Mouse (Mus musculus): ENCODE data around the gene Mylip. TPM values are rescaled to one million over a fixed set of nuclear protein-coding genes. Genes with fewer than 3 reads are reported as not detected.
A peak's percentile ranks its signal among the peaks of the same experiment; 100 is the strongest.

Mylip gene
- 10 to 100 TPM; 20.6 to 22.0 TPM for total RNA-seq (2021)
- long read RNA-seq, experiment 1, transcript Mylip-201 (7 exons, 3,065 nt) = major isoform, 7 of 11 reads
- long read RNA-seq, experiment 1, partial matches to known transcripts = 3 of 11 reads
- long read RNA-seq, experiment 1, other reads (novel, unspliced or antisense) = 1 of 11 reads
- long read RNA-seq, experiment 2, transcript Mylip-201 (7 exons, 3,065 nt) = major isoform, 5 of 6 reads
- long read RNA-seq, experiment 2, partial matches to known transcripts = 0 of 6 reads
- long read RNA-seq, experiment 2, other reads (novel, unspliced or antisense) = 1 of 6 reads

DNA sequence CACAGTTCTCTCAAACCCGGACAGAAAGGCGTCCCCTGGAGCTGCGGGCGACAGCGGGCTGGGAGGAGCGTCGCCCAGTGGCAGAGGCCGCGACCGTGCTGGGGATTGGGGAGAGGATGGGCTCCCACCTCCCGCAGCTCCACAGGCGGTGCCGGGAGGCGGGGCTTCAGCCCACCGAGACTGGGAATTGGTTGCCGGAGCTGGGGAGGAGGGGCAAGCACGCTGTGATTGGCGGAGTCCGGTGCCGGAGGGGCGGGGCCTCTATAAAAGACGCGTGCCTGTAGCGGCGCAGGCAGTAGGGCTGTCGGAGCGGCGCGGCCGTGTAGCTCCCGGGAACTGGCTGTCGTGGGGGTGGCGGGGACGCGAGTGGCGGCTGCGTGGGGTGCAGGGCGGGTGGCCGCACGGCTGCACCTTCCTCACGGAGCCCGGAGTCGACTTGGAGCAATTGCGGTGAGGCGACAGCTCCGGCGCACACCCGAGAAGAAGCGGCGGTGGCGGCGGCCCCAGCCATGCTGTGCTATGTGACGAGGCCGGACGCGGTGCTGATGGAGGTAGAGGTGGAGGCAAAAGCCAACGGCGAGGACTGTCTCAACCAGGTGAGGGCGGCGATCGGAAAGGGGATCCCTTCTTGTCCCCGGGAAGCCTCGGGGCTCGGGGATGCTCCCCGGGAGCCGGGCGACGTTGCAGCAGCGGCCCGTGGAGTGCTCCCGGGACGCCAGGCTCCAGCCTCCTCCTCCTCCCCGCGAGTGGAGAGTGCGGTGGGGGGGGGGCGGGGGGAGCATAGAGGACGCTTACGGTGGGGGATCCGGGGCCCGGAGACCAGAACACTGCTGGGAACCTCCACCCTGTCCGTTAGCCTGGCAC, at the start of gene Mylip:
Gene Mylip (plus strand): TSS at position 295 of the 864 bp plus-strand sequence.
- peak; percentile 99 for DNase-seq

DNA sequence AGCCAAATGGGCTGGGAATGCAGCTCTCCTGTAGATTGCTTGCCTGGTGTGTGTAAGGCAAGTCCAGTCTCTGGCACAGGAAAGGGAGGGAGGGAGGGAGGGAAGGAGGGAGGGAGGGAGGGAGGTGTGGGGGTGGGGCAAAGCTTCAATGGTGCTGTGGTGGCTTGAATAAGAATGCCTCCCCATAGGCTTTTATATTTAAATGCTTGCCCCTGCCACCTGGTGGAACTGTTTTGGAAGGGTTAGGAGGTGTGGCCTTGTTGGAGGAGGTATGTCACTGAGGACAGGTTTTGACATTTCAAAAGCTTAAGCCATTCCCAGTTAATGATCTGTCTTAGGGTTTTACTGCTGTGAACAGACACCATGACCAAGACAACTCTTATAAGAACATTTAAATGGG, 47.6 kb upstream of the Mylip start:
- no peak for DNase-seq

DNA sequence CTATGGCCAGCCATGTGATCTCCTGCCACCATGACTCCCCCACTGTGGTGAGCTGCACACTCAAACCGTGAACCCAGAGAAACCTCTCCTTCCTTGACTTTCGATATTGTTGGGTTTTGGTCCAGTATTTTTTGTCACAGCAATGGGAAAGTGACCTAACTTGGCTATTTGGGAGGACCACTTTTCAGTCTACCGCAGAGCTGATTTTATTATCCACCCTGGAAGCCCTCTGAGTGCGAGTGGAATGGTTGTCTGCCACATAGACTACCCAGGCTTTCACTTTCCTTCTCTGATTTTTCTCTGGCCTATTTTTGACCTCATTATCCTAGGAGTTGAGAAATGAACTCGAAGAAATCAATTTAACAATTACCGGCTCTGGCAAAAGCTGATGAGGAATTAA, 46.0 kb upstream of the Mylip start:
- DNase-seq = no peak

DNA sequence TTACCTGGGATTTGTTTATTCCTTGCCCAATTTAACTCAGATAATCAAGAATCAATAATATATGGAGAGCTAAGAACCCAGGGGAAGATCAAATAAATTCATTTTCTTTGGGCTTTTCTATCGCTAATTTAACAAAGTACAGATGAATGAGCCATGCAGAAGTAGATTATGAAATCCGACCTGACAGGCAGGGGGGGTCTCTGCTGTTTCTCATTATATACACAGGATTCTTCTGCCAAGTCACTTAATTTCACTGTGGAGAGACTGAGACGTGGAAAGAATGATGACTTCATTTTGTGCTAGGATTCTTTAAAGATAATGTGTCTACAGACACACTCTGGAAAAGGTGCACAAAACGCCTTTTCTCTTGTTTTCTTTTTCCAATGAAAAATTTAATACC, 45.6 kb upstream of the Mylip start:
- DNase-seq = no peak

DNA sequence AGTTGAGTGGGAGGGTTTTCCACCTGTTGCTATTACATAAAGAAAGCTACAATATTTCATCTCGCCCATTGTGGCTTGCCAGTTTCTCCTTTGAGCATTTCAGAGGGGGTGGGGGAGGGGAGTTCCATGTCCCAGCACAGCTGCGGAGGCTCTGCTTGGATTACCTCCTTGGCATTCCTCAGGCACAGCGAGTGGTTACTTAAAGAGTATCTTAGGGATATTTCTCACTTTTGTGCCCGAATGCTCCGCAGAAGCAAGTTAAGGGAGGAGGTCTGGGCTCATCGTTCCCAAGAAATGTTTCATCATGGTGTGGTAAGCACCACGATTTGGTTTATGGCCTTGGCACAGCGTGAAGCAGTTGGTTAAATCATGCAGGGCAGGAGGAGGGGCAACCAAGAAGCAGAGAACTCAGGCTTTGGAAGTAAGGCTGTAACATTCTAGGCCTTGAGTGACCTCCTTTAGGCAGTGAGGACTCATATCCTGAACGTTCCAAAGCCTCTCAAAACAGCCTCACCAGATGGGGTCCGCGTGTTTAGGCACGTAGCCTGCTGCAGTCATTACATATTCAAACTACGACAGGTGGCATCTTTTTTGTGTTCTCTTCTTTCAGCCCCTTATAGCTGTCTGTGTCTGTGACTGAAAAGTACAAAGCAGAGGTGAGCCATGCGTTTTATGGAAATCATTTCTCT, 43.9 kb upstream of the Mylip start:
- DNase-seq = peak; percentile 10

DNA sequence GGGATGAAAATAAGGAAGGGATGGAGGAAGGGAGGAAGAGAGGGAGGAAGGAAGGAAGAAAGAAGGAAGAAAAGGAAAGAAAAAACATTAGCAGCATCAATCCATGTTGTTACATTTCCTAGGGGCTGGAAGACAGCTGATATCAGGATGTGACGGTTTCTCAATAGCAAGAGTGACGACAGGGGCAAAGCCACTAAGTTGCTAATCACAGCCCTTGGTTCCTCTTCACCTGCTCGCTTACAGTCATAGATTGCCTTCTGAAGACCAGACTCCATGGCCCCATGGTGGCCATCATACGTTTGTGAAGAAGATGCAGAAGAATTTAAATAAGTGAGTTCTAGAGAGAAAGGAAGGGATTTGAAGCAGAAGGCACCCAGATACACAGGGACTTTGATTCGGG, 38.1 kb upstream of the Mylip start:
- DNase-seq = no peak

DNA sequence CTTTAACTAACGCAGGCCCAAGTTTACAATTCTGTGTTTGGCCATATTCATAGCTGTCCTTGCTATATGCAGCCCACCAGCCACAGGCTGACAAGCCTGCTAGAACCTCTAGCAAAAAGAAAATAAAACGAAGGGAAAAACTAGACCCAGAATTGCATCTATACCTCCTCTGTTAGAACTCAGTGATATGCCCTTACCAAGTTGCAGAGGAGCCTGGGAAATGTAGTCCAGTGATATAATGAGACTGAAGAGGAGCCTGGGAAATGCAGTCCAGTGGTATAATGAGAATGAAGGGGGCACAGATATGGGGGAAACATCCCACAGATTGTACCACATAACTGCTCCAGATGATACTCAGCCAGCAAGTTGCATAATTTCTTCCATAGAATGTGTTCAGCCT, 34.7 kb upstream of the Mylip start:
- no peak for DNase-seq

DNA sequence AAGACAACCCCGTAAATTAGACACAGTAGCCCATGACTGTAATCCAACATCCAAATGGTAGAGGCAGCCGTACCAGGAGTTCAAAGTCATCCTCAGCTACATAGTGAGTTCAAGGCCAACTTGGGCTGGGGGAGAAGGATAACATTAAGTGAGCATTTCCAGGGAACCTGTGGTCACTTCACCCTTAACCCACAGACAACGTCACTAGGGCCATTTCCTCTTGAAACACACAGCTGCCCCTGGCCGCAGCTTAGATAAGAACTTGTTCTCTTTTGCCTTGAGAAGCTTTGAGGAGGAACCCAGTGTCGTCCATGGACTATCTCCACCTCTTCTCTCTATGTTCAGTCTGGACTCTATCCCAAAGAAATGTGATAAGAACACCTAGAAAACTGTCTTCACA, 31.3 kb upstream of the Mylip start:
- DNase-seq = no peak

DNA sequence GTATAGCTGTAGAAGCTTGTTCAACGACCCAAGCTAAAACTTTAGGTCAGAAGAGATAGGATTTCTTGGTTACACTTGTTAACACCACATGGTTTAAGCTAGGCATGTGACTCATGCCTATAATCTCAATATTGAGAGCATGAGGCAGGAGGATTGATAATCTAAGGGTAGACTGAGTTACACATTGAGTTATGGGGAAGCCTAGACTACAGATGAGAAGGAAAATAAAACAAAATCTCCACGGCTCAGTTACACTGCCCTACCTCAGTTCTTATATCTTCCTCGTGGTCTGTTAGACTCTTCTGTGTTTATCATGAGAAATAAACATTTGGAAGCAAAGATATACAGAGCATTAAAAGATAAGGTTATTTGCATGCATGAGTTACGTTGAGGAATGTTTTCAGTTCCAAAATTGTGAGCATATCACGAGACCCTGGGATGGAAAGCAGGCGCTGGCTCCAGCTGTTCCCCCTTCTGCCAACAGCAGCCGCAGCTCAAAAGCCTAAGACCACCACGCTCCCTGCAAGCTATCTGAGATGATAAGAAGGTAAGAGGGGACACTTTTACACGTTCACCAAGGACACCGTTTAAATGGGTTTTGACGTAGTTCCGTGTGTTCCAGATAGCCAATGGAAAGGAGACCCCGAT, 30.7 kb upstream of the Mylip start:
- DNase-seq = no peak

DNA sequence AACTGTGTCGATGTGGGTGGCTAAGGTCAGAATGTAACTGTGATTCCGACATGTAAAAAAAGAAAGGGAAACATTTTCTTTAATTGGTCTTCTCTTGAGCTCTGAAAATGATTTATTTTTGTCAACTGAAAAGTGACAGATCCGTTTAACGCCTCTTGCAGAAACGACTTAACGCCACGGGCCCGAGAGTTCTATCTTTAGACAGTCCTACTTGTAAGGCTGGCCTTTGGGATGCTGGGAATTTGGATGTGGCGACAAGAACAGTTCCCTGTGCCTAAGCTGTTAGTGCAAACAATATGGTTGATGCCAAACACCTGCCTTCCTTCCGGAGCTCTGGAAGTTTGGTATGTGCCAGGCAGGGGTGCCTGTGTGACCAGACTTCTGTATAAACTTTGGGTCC, 23.8 kb upstream of the Mylip start:
- no peak for DNase-seq

DNA sequence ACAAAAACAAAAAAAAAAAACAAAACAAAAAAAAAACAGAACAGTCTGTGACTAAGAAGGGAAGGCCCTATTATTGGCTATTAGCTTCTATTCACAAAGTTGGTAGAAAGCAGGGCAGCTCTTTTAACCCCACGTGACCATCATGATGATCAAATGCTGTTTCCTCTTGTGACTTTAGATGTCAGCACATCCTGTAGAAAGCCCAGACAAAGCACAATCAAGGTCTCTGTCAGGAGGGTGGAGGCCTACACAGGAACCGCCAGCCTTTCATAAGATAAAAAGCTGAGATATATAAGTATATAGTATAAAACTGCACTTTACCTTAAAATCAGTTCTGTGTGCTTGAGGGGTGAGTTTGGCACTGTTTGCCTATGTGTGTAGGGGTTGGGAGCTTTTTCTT, 17.9 kb upstream of the Mylip start:
- DNase-seq = no peak

DNA sequence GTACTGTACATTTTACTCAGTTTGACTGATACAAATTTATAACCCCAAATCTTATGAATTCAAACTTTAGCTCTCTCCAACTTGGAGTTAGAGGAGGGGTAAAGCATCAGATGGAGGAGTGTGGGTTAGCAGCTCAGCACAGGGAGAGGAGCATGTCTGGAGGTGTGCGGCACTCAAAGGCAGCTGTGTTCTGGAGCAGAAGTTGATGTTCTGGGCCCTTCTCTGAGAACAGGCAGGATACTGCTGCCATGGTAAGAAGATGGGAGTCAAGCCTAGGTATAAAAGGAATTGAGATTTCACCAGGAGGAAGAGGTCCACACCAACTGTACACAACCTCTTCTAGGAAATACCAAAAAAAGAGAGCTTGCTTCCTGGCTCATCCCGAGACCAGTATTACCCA, 17.1 kb upstream of the Mylip start:
- DNase-seq = no peak

DNA sequence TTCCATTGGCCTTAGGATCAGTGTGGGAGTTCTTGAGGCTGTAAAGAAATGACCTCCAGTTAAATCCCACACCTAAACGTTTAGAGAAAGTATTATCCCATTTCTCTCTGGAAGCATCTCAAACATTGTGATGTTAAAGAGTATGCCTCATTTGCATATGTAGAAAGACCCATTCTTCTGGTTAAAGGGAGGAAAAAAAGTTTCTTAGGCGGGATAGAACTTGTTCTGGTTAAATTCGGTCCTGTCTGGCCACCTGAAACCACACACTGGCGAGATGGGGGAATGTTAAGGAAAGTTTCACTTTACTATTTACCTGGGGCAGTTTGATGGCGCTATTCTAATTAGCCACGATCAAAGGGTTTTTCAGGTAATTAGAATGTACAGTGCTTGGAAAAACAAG, 14.7 kb upstream of the Mylip start:
- DNase-seq = no peak

DNA sequence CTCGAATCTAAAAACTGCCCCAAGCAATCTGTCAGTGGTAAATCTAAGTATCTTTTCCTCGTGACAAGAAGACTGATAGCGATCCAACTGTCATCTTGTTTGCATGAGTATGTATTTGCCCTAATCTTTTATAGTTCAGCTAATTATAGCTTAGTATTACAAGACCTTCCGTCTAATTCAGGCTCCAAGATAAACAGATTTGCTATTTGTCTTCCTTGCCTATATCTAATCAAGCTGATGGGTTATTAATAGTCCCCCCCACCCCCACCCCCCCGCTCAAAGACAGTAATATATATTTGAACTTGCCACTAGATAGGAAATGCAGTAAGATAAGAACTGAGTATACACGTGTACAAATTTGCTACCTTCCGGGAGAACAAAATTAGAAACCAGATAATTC, 7.3 kb upstream of the Mylip start:
- DNase-seq = no peak

DNA sequence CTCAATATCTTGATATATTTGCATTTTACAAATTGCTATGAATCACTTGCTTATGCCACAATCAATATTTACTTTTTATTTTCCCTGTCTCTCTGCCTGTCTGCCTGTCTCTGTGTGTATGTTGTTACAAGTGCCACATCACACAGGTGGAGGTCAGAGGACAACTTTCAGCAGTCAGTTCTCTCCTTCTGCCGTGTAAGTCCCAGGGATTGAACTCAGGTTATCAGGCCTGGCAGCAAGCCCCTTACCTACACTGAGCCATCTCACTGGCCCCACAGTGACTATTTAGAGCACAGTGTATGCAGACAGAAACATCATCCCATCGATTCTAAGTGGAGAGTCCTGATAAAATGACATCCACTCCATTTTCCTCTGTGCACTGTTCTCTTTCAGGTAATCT, 4.9 kb upstream of the Mylip start:
- DNase-seq = no peak

DNA sequence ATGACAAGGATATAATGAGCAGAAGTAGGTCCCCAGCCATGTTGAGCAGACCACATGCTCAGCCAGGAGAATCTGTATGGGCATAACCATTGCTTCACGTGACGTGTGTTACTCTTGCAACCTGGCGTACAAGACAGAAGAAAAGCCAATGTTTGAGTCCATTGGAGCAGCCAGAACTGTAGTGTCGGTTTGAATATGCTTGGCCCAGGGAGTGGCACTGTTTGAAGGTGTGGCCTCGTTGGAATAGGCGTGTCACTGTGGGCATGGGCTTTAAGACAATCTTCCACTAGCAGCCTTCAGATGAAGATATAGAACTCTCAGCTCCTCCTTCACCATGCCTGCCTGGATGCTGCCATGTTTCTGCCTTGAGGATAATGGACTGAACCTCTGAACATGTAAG, 4.0 kb upstream of the Mylip start:
- no peak for DNase-seq

DNA sequence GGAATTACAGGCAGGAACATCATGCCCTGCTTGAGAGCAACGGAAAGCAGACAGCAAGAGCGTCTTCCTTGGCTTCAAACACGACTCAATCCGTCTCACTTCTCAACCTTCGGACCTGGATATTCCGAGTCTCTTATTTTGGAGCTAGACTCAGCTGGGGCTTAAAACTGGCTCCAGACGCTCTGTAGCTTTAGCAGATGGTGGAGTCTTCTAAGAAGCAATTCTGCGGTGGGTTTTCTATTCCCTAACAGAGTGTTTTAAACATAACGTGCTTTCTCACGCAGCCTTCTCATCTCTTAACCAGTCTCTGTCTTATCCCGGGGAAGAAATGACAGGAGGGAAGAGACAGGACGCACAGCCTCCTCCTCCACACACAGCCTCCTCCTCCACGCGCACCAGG, 3.3 kb upstream of the Mylip start:
- DNase-seq = no peak

DNA sequence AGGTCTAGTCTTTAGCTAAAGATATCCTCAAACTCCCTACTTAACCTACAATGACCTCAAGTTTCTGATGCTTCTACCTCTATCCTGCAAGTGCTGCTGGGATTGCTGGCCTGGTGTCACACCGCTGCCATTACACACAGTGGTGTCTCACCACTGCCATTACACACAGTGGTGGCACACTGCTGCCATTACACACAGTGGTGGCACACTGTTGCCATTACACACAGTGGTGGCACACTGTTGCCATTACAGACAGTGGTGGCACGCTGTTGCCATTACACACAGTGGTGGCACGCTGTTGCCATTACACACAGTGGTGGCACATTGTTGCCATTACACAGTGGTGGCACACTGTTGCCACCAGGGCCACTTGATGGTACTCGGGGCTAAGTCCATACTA, 2.3 kb upstream of the Mylip start:
- no peak for DNase-seq

DNA sequence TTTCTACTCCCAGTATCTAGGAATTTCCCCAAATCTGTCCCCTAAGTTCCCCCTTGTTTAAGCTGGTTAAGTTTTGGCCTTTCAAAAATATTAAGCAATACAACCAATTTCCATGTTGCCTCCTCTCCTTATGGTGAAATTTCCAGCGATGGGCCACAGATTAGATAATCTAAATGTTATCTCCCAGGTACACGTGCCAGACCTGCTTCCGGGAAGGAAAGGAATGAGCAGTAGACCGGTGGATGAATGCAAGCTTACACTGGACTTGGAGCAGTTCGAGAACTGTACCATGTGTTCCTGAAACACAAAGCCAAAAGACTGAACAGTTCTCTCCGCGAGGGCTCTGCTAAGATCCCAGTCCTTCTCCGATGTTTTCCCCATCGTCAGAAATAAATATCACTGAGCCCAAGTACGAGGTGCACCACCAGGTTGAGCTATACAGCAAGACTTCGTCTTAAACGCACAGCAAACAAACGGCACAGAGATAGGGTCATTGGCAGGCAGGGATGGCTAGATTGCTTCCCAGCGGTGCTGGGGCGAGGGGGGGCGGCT, 1.2 kb upstream of the Mylip start:
- no peak for DNase-seq

DNA sequence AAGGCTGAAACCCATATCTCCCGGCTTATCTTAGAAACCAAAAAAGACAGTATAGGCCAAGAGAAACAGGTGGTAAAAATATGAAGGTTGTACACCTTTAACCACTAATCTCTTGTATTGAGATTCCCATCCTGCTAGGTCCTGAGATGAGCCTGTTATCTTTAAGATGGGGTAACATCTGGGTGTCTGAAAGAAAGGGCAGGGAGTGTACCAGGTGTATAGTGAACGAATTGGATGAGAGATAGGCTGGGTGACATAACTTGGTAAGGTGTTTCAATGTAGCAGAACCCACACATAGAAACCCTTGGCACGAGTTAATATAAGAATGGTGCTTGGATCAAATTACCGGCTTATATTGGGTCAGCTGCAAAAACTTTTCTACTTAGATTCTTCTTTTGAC, 653 bp upstream of the Mylip start:
- DNase-seq = no peak

DNA sequence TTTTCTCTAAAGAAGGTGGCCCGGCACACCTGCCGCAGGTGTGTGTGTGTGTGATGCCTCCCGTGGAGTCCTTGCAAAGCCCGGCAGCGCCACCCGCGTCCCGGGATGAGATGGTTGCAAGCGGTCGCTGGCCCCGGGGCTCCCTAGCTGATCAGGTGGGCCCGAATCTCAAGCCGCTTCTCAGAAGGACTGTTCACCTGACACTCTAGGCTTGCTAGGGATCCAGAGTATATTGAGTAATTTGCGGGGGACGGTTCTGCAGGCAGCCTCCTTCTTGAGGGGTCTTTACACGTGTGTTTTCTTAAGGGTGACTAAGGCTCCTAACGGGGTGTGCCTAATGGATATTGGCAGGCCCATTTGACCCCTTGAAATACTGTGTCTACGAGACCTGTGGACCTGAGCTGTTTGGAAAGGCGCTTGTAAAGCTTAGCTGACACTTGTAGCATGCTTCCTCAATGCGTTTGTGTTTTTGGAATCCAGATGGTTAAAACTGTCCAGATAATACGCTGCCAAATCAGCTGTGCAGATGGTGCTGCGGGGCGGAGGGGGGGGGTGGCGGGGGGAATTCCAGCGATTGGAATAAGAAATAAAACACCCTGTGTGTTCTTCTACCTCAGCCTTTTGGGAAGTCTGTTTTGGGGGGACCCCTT, 895 bp downstream of the Mylip start:
- peak; percentile 36 for DNase-seq

All from adrenal gland, postnatal 10 days (tissue).